Mouse (Mus musculus): ENCODE data around the gene Pip5k1b. TPM values are rescaled to one million over a fixed set of nuclear protein-coding genes. Genes with fewer than 3 reads are reported as not detected.
"Not testable (repeated sequence)": the region's sequence is repeated elsewhere in the genome, so short reads cannot be mapped to it uniquely, and the experiment has no call there.

Gene Pip5k1b
- polyA plus RNA-seq, 1 experiment from 2014 or later: 1.2 TPM

DNA sequence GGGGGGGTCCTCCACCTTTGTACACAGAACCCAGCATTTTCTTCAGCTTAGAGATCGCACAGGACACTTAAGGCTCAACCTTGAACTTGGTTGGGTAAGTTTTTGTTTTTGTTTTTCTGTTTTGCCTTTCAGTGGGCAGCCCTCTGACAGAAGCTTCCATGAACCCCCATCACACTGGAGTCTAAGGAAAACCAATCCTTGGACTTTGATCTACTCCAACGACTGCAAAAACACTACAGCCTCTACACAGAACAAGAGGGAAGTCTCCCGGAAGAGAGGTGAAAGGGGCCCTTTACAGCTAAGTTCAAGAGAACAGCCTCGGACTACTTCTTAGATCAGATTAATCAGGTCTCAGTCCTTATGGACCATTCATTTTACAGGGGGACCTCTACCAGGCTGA, 1.2 kb downstream of the Pip5k1b start:
- H3K27ac ChIP-seq (replicated peaks): no peak overlapping the region
- no peaks in the 10 kb centered on the region for H3K9me3 ChIP-seq
- peak overlapping the region; percentile 87 for H3K4me3 ChIP-seq
- peaks cover 62% of the 10 kb centered on the region for H3K27me3 ChIP-seq (replicated peaks; ENCODE audit: low read depth, poor library complexity, severe bottlenecking)
- no peak for DNase-seq (ENCODE audit: low spot score)
- no peaks in the 10 kb centered on the region for H3K36me3 ChIP-seq (replicated peaks)
- 34% methylated on average over 4 of the region's 4 CpGs for WGBS
- peaks cover 39% of the 10 kb centered on the region for H3K4me1 ChIP-seq

DNA sequence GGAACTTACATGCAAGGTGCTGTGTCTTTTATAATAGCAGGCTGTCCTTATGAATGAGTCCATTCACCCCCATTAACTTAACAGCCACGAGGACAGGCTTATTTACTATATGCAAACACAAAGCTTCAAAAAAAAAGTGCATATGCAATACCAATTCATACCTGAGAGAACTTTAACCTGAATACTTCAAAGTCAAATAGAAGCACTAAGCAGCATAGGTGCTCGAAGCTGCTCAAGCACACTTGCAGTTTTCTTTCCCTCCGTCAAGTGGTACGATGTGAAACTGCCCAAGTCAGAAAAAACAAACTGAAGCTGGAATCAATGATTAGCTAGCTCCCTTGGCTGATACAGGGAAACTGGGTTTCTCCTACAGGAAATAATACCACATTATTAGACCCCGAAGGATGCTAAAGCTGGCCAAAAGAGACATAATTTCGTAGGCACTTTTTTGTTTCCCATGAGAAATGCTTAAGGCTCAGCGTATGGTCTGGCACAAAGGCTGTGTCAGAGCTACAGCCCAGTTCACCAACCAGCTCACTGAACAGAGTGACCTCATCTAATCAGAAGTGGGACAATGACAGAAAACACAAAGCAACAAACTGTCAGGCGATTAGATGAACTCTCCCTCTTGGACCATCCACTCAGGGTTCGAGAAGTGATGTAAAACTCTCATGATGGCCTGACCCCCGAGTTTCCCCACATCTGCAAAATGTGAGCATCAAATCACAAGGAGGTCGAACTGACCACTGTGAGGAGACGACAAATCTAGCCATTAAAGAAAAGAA, 2.2 kb downstream of the Pip5k1b start:
- Histone ChIP-seq H3K27ac (replicated peaks) (no peak overlapping the region), H3K36me3 (replicated peaks) (no peaks in the 10 kb centered on the region), H3K27me3 (replicated peaks; ENCODE audit: low read depth, poor library complexity, severe bottlenecking) (peaks cover 54% of the 10 kb centered on the region), H3K9me3 (no peaks in the 10 kb centered on the region), H3K4me3 (no peak overlapping the region), H3K4me1 (peaks cover 39% of the 10 kb centered on the region)
- no peak for DNase-seq (ENCODE audit: low spot score)
- WGBS: 70% methylated on average over 12 of the region's 12 CpGs

DNA sequence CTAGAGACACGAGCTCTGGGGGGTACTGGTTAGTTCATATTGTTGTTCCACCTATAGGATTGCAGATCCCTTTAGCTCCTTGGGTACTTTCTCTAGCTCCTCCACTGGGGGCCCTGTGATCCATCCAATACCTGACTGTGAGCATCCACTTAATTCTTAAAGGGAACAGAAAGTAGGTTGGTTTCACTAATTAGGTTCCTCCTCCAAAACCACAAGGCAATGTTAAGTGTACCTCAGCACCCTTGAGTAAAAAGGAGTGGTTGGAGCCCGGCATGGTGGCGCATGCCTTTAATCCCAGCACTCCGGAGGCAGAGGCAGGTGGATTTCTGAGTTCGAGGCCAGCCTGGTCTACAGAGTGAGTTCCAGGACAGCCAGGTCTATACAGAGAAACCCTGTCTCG, 3.0 kb downstream of the Pip5k1b start:
- H3K4me3 ChIP-seq; H3K9me3 ChIP-seq; H3K36me3 ChIP-seq (replicated peaks); H3K27ac ChIP-seq (replicated peaks); DNase-seq (ENCODE audit: low spot score): not testable (repeated sequence)
- WGBS: 92% methylated on average over 6 of the region's 6 CpGs
- H3K27me3 ChIP-seq (replicated peaks; ENCODE audit: low read depth, poor library complexity, severe bottlenecking): peaks cover 46% of the 10 kb centered on the region
- peaks cover 38% of the 10 kb centered on the region for H3K4me1 ChIP-seq

DNA sequence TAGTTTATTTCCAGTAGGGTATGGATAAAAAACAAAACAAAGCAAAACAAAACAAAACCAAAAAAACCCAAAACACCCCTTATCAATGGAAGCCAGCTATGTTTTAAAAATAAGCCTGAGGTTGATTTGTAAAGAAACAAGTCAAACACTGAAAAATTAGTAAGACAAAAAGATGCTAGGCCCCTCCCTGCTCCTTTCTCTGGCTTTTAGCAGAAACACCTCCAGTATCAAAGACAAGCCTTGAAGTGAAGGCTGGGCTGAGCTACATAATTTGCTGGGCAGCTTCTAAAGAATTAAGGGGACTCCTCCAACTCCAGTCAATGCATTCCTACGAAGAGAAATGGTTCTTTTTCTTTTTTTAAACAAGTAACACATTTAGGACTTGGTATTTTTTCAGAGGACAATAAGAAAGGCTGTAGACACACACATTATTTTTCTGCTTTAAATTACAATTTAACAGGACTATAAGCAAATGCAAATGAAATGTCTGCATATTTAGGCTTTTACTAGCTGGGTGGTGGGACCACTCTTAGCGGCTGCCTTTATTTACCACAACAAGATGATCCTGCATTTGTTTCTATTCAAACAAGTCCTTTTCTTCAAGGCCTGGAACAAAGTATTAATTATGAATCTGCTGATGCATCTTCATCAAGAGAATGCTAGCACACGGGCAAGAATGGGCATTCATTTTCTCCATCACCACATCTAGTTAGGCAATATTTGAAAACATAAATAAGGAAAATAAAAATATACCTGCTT, 4.3 kb downstream of the Pip5k1b start:
- Histone ChIP-seq H3K9me3 (peaks cover 10% of the 10 kb centered on the region; the same call in 1 of the 2 replicates), H3K27ac (replicated peaks) (no peak overlapping the region), H3K27me3 (replicated peaks; ENCODE audit: low read depth, poor library complexity, severe bottlenecking) (peaks cover 33% of the 10 kb centered on the region), H3K36me3 (replicated peaks) (0 out of 2 replicates have a peak, but pooled peaks cover 3% of the 10 kb centered on the region), H3K4me3 (no peak overlapping the region), H3K4me1 (peaks cover 25% of the 10 kb centered on the region)
- 54% methylated on average over 3 of the region's 3 CpGs for WGBS
- no peak for DNase-seq (ENCODE audit: low spot score)

DNA sequence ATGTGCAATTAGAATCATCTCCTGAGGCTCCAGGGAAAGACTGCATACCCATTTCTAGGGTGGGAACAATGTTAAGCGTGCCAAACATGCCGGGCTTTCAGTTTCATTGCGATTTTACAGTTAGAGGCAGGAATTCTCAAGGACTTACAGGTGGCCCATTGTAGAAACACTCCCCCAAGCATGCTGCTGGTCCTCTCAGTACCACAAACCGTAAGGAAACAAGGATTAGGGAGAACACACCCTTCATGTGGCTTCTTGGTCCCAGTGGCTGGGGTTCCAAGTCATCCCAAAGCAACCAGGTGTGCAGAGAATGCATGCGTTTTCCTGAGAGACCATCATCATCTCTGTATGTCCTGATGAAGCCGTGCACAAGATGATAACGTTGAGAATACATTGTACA, 4.9 kb downstream of the Pip5k1b start:
- H3K9me3 ChIP-seq: peaks cover 10% of the 10 kb centered on the region; the same call in 1 of the 2 replicates
- no peak for DNase-seq (ENCODE audit: low spot score)
- peaks cover 29% of the 10 kb centered on the region for H3K27me3 ChIP-seq (replicated peaks; ENCODE audit: low read depth, poor library complexity, severe bottlenecking)
- no peak overlapping the region for H3K4me3 ChIP-seq
- no peak overlapping the region for H3K27ac ChIP-seq (replicated peaks)
- WGBS: 73% methylated on average over 7 of the region's 7 CpGs
- H3K36me3 ChIP-seq (replicated peaks): 0 out of 2 replicates have a peak, but pooled peaks cover 3% of the 10 kb centered on the region
- peaks cover 20% of the 10 kb centered on the region for H3K4me1 ChIP-seq

DNA sequence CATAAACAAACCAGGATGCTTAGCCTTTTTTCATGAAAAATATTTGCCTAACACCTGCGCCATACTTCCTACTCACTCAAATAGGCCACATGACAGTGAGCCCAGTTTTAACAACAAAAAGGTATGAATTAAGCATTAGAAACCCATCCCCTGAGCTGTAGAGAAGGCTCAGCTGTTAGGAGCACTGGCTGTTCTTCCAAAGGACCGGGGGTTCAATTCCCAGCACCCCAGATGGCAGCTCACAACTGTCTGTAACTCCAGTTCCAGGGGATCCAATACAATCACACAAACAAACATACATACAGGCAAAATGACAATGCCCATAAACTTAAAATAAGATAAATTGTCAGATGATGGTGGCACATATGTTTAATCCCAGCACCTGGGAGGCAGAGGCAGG, 5.7 kb downstream of the Pip5k1b start:
- H3K4me1 ChIP-seq: peaks cover 14% of the 10 kb centered on the region
- peaks cover 22% of the 10 kb centered on the region for H3K27me3 ChIP-seq (replicated peaks; ENCODE audit: low read depth, poor library complexity, severe bottlenecking)
- H3K36me3 ChIP-seq (replicated peaks): 0 out of 2 replicates have a peak, but pooled peaks cover 3% of the 10 kb centered on the region
- 94% methylated on average over 2 of the region's 2 CpGs for WGBS
- no peak overlapping the region for H3K27ac ChIP-seq (replicated peaks)
- peaks cover 10% of the 10 kb centered on the region; the same call in 1 of the 2 replicates for H3K9me3 ChIP-seq
- H3K4me3 ChIP-seq: no peak overlapping the region
- no peak for DNase-seq (ENCODE audit: low spot score)

DNA sequence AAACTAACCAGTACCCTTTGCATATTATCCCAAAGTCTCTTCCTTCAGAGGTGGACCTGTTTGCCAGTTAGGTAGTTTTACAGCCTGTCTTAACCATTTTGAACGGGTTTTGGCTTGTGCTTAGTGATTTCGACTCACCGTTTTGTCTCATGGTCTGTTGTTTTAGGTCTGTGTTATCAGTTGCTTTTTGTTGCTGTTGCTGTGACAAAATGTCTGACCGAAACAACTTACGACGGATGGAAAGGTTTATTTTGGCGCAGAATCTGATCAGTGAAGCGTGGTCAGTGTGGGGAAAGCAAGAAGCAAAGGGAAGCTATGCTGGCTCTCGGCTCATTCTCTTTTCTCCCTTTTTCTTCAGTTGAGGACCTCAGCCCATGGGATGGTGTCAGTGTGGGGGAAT, 7.3 kb downstream of the Pip5k1b start:
- H3K36me3 ChIP-seq (replicated peaks): 0 out of 2 replicates have a peak, but pooled peaks cover 3% of the 10 kb centered on the region
- 93% methylated on average over 9 of the region's 9 CpGs for WGBS
- H3K4me3 ChIP-seq: no peak overlapping the region
- H3K27ac ChIP-seq (replicated peaks): no peak overlapping the region
- peaks cover 5% of the 10 kb centered on the region for H3K27me3 ChIP-seq (replicated peaks; ENCODE audit: low read depth, poor library complexity, severe bottlenecking)
- H3K4me1 ChIP-seq: no peaks in the 10 kb centered on the region
- peaks cover 10% of the 10 kb centered on the region; the same call in 1 of the 2 replicates for H3K9me3 ChIP-seq
- no peak for DNase-seq (ENCODE audit: low spot score)

DNA sequence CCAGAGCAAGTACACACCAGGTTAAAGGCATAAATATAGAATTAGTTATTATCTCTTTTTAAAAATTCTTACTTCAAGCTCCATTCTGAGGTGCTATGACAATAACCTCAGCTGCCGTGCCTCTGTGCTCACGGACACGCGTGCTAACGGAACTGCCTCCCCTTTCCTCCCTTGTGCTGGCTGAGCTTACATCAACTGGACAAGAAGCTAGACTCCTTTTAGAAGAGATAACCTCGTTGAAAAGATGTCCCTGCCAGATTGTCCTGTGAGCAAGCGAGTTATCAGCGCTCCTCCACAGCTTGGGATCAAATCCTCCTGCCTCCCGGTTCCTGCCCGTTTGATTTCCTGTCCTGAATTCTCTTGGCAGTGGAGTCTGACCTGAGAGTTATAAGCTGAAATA, 9.5 kb downstream of the Pip5k1b start:
- H3K27me3 ChIP-seq (replicated peaks; ENCODE audit: low read depth, poor library complexity, severe bottlenecking): no peaks in the 10 kb centered on the region
- 0 out of 2 replicates have a peak, but pooled peaks cover 3% of the 10 kb centered on the region for H3K36me3 ChIP-seq (replicated peaks)
- WGBS: 90% methylated on average over 10 of the region's 10 CpGs
- no peak overlapping the region for H3K27ac ChIP-seq (replicated peaks)
- peaks cover 10% of the 10 kb centered on the region; the same call in 1 of the 2 replicates for H3K9me3 ChIP-seq
- H3K4me1 ChIP-seq: no peaks in the 10 kb centered on the region
- peak; percentile 5 for DNase-seq (ENCODE audit: low spot score)
- no peak overlapping the region for H3K4me3 ChIP-seq

DNA sequence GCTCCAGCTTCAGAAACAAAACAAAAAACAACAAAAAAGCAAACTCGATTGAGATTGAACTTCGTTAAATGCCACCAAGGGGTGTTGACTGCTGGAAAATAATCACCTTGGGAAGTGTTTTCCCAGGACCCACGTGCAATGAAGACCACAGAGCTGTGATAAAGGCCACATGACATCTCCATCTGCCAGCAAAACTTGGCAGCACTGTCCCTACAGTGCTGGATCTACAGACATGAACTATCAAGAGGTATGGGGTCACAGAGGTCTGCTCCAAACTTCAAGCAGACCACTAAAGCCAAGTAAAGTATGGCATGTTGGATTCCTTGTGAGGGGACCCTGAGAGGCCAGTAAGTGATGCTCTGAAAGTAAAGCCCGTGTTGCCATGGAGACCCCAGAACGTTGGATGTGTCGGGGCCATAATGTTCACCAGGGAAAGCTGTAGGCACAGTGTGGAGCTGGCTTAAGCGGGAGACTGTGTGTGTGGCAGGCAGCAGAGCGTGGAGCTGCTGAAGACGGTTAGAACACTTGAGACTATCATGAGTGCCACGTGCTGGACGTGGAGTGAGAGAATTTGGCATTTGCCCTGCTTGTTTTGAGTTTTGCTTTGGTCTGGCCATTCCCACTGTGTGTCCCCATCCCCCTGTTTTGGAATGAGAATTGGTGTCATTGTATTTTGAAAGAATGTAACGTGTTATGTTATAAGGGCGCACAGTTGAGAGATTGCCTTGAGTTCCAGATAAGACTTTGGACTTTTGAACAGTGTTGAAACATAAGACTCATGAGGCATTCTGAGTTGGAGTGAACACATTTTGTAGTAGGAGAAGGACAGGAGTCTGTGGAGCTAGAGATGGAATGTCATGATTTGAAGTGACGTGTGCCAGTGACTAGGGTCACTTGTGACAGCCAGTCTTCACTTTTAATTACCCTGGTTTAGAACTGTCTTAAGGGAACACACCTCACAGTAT, 12.0 kb downstream of the Pip5k1b start:
- Histone ChIP-seq H3K36me3 (replicated peaks) (0 out of 2 replicates have a peak, but pooled peaks cover 3% of the 10 kb centered on the region), H3K9me3 (peaks cover 10% of the 10 kb centered on the region; the same call in 1 of the 2 replicates), H3K4me3 (no peak overlapping the region), H3K27ac (replicated peaks) (no peak overlapping the region), H3K27me3 (replicated peaks; ENCODE audit: low read depth, poor library complexity, severe bottlenecking) (no peaks in the 10 kb centered on the region), H3K4me1 (no peaks in the 10 kb centered on the region)
- 84% methylated on average over 14 of the region's 14 CpGs for WGBS
- DNase-seq (ENCODE audit: low spot score): peak; percentile 7

DNA sequence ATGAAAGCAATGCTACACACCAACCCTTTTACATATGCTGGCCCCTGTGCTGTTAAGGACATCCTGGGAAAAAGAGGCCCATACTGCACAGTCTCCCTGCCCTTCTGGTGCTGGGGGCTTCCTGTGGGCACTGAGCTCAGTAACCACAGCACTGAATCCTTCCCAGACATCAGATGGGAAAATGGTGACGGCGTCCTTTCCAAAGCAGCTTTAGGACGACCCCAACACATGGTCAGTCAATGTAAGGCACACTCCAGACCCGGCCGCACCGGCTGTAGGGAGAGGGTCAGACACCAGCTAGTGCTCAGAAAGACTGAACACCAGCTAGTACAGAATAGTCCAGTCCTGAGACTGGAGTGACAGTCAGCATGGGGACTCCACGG, 13.4 kb downstream of the Pip5k1b start:
- Histone ChIP-seq H3K4me3 (no peak overlapping the region), H3K27me3 (replicated peaks; ENCODE audit: low read depth, poor library complexity, severe bottlenecking) (no peaks in the 10 kb centered on the region), H3K36me3 (replicated peaks) (no peaks in the 10 kb centered on the region), H3K27ac (replicated peaks) (no peak overlapping the region), H3K9me3 (peaks cover 1% of the 10 kb centered on the region; the same call in 1 of the 2 replicates), H3K4me1 (no peaks in the 10 kb centered on the region)
- WGBS: 93% methylated on average over 7 of the region's 7 CpGs
- no peak for DNase-seq (ENCODE audit: low spot score)

DNA sequence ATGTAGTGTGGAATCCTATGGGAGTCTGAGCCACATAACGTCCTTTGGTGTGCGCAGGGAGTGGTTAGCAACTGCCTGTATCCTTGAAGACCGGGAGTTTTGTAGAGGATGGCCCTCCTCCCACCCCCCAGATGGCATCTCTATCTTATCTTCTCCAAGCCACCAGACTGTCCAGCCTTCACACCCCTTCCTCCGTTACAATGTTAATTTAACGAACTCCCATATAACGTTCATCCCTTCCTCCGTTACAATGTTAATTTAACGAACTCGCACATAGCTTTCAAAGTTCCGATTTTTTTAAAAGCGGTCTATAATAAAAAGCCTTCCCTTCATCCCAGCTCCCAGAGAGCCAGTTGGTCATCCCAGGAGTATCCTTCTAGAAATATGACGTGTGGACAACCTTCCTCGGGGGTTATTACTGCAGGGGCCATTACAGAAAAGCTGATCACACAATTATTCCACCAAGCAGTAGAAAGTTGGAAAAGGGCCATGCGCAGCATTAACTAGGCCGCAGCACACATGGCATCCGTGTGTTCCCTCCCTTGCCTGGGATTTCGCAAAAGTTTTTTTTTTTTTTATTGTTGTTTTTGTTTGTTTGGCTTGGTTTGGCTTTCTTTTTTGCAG, 13.9 kb downstream of the Pip5k1b start:
- Histone ChIP-seq H3K4me3 (no peak overlapping the region), H3K27me3 (replicated peaks; ENCODE audit: low read depth, poor library complexity, severe bottlenecking) (no peaks in the 10 kb centered on the region), H3K27ac (replicated peaks) (no peak overlapping the region), H3K4me1 (0 out of 2 replicates have a peak, but pooled peaks cover under 1% of the 10 kb centered on the region), H3K9me3 (no peaks in the 10 kb centered on the region), H3K36me3 (replicated peaks) (no peaks in the 10 kb centered on the region)
- no peak for DNase-seq (ENCODE audit: low spot score)
- WGBS: 92% methylated on average over 17 of the region's 17 CpGs

All from embryonic facial prominence, embryonic 10.5 days (tissue).